Mouse (Mus musculus): Measurements from ENCODE around the gene Otulin.

Otulin gene

DNA sequence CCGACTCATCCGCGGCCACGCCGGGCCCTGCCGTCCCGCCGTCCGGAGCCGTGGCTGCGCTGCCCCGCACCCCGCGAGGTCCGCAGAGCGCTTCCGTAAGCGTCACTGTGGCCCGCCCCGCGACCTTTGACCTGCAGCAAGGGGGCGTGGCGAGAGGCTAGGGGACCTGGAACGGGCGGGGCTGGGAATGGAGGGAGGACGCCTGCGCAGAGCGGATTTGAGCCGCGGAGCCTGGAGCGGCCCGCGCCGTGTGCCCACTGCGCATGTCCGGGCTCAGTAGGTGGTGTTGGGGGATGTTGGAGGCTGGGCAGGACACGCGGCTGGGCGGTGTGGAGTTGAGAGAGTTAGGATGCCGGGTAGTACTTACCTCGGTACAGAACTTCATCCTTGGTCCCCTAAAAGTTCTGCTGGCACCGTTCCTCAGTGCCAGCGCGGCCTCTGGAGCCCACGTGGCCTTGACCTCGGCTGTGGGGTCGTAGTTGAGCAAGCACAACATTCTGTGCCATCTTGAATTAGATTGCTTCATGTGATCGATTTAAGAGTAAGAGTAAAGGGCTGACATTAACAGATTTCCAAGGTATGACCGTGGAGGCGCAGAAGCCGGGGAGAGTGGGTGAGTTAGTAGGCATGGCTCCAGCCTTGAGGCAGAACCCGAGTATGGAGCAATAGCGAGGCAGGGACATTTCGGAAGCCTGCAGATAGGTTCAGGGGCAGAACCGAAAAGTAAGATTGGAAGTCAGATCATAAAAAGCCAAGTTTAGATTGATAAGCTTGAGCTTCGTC, at the start of gene Otulin:
Gene Otulin (minus strand): TSS at position 93 of the 783 bp plus-strand sequence.
- in situ Hi-C loops (cut with MboI): no loop called here

DNA sequence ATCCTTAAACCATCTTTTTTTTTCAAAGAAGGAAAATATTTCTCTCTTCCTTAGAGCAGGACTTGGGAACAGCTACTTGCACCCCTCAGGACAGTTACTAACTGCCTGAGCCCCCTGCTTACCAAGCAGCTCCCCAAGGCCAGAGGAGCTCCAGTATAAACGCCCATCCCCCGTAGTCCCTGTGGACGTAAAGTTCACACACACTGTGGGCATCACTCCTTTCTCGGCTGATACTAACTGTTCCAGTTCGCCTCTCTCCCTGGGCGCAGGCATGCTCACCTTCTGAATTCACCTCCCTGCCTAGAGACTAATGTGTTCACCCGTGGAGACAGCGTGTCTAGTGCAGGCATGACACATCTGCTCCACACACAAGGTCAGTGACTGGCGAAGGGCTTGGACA, 48.0 kb upstream of the Otulin start:
- in situ Hi-C loops (cut with MboI): no loop called here

DNA sequence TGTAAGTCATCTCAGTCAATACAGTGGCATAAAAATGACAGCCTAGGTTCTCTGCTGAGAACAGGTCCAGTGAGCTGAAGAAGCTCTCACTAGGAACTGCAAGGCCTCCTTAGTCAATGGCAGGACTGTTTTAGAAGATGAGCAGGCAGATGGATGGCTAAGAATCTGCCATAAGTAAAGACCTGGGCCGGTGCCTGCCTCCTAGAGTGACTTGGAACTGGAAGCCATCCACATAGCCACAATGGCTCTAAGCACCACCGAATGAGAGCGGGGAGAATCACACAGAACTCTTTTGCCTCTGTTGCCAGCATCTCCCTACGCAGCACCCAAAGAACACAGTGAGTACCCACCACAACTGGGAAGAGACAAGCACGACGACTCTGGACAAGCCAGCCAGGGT, 47.3 kb upstream of the Otulin start:
- in situ Hi-C loops (cut with MboI): no loop called here

DNA sequence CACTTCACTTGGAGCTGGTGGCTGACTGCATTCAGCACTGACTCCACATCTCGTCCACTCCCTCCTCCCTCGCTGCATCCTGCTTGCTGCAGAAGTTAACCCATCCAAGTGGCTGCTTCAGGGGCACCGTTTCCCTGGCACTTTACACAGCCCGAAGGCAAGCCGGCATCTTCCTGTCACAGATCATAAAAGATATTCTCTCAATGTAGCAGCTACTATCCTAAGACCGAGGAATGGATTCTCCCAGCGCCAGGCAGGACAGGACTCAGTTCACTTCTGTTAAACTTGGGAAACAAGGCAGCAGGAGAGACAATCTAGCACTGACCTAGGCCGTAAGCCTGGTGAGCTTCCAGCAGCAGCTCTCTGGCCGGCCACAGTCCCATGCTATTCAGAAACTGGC, 45.7 kb upstream of the Otulin start:
- in situ Hi-C loops (cut with MboI): no loop called here

DNA sequence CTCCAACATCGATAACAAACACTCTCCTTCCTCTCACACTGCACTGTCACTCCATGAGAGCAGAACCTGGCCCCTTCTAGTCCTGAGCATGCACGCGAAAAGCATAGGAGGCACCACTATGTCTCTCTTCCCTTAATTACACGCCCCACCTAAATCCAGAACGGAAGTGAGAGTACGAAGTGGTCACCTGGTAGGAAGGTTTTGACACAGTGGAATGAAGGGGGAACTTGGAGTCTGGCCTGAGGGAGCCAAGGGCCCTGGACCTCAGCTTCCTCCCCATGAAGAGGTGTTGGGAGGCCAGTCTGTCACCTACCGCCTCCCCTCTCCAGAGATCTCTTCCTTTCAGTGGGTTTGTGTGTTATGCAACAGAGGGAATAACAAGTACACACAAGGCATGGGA, 44.6 kb upstream of the Otulin start:
- in situ Hi-C loops (cut with MboI): no loop called here

DNA sequence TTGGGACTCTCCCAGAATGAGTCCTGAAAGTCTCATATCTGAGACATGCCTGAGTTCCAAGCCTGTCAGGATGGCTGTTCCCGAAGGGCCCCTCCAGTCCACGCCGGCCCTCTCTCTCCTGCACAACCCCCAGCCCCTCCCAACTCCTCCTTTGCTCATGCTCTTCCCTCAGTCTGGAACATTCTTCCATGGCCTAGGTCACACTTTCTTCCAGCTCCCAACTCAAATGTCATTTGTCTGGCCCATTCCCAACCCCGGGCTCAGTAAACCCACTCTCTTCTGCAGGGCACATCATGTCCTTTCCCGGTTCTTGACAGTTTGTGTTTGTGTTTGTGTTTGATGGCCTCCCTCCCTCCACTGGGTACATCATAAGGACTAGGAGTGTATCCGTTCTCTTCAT, 43.5 kb upstream of the Otulin start:
- in situ Hi-C loops (cut with MboI): no loop called here

DNA sequence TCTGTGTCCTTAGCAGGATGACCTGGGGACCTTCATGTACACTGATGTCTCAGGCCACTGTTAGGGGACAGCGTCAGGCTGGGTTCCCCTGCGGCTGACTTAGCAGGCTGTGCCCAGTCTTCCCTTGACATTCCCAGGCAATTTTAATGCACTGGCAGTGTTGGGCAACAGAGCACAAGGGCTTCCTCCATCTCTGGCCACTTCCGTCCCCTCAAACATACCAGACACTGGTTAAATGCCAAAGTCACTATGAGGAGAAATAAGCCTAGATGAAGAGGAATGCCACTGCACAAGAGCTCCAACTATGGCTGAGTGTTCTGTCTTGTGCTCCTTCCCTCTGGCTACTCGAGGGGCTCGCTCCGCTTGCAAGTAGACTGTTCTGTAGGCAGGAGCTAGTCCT, 42.7 kb upstream of the Otulin start:
- in situ Hi-C loops (cut with MboI): no loop called here

DNA sequence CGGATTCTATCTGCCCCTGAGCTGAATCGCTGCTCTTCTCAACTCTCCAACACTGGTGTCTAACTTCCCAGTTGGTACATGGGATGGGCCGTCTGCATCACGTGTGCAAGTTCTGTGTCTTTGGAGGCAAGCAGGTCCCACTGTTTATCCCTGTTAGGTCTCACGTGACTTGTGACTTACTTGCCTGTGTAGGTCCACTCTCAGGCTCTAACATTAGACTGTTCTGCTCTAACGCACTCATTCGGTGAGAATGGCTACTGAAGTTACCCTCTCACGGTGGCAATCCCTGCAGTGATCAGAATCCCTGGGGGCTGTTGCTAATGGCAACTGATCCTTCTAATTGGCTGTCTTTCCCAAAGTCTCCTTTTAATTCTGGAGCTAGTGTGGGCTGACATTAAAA, 41.8 kb upstream of the Otulin start:
- in situ Hi-C loops (cut with MboI): no loop called here

DNA sequence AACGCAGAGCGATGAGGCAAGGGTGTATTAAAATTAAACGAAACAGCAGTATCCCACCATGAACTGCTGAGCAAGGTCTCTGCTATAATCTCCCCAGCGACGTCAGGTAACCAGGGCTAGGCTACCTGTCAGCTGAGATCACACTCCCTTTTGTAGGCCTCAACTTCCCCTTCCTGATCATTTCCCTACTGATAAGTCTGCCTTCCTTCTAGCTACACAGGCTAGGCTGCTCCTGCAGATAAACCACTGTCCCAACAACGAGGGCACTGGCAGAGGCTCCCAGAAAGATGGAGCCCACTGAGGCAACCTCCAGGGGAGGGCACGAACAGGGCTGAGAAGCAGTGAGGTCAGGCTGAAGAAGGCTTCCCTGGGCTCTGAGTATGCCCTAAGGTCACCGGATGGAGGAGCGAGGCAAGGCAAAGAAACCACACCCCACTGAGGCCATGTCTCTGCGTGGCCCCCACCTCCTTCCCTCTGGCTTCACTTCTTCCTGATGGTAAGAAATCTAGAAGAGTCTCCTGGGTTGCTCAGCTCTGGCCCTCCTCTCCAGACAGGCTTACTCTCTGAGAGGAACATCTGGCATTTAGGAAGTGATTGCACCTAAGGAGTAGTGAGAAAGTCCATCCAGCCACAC, 41.2 kb upstream of the Otulin start:
- in situ Hi-C loops (cut with MboI): no loop called here

DNA sequence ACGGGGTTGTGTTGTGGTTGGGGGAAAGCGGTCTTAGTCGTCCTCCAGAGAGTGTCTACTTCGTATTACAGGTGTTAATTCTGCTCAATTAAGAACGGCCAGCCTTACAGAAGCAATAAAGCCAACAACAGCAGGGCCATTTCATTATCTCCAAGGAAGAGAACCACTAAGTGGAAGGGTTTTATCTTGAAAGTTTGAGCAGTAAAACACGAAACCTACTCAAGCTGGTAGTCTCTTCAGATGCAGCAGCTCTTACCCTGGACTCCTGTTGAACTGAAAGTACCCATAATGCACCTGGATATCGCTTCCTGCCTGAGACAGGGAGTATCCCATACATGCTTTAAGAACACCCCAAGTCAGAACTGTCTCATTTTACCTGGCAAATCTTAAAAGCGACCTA, 40.2 kb upstream of the Otulin start:
- in situ Hi-C loops (cut with MboI): no loop called here

DNA sequence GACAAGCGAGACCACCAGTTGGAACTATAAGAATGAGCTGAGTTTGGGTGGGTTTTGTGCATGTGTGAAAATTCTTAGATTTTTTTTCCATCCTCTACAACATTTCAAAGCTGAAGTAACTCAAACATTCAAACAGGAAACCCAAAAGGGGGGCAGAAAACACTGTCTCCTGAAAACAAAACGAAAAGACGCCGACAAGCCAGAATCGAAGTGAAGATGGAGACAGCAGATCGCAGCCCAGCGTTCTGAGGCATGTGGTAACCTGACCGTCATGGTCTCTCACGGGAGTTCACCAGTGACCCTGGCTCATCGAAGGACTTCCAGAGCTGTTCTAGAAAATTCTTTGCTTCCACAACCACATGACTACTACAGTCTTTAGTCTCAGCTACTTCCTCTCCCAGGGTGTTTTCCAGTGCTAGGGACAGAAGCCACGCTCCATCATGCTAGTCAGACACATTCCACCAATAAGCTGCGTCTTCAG, 39.5 kb upstream of the Otulin start:
- in situ Hi-C loops (cut with MboI): no loop called here

DNA sequence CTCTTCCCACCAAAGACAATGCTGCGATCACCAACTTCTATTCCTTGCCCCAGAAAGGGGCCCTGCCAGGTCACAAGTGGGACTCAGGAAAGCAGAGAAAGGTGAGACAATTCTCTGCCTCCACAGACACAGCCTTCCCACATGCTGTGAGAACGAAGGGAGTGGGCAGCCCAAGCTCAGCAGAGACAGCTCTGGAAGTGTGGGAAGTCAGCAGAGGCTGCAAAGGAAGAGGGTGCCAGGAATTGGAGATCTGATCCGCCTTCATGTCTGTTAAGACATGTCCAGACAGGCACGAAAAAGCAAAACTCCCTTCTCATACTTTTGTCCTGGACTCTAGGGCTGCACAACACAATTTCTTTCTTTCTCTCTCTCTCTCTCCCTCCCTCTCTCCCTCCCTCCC, 38.8 kb upstream of the Otulin start:
- in situ Hi-C loops (cut with MboI): no loop called here

DNA sequence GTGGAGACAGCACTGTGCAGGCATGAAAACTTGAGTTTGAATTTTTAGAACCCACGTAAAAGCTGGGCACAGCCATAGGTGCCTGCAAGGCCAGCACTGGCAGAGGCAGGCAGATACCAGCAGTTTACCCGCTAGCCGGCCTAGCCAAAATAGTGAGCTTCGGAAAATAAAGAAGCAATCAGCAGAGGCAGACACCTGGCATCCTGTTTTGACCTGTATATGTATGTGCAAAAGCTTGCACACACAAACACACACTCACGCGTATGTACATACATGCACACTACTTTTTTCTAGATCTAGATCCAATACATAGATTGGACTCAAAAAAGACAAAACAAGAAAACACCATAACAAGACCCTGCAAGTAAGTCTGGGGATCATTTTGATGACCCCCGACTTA, 38.1 kb upstream of the Otulin start:
- in situ Hi-C loops (cut with MboI): no loop called here

DNA sequence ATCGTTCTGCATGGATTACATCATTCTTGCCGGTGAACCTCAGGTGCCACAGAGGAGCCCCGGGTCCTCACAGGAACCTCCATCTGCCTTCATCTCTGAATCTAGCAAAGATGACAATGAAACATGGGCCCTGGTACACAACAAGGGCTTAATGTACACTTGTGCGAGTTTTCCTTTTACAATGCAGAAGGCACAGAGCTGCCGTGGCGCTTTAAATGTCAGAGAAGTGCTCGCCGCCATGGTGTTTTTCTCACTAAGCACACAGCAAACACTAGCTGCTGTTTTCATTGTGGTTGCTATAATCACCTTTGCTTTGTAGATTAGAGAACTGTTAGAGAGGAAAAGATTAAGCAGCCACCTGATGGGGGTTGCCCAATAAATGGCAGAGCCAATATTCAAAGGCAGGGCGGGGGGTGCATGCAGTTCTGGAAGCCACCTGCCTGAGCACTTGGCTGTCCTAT, 37.5 kb upstream of the Otulin start:
- in situ Hi-C loops (cut with MboI): no loop called here

DNA sequence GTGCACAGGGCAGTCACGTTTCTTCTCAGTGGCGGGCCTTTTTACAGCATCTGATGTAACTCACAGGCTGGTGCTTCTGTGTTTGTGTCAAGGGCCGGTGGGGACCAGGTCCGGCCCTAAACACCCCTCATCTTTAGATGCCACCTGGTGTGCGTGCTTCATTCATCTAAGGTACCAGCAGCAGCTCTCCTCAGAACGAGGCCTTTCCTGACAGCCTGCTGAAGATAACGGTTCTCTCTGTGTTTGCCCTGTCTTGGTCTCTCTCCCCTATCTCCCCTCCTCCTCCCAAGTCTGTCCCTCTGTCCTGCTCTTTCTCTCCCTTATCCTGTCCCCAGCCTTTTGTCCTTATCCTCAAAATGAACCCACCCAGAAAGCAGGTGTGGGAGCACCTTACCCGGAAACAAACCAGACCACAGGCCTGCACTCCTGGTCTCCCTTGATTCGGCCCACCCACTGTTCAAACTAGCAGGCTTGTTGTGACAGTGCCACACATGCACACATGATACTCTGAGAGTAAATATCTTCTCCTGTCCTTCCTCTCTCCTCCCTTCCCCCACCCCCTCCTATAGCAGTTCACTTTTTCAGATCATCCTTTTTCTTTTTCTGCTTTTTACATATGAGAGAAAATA, 36.5 kb upstream of the Otulin start:
- in situ Hi-C loops (cut with MboI): no loop called here

DNA sequence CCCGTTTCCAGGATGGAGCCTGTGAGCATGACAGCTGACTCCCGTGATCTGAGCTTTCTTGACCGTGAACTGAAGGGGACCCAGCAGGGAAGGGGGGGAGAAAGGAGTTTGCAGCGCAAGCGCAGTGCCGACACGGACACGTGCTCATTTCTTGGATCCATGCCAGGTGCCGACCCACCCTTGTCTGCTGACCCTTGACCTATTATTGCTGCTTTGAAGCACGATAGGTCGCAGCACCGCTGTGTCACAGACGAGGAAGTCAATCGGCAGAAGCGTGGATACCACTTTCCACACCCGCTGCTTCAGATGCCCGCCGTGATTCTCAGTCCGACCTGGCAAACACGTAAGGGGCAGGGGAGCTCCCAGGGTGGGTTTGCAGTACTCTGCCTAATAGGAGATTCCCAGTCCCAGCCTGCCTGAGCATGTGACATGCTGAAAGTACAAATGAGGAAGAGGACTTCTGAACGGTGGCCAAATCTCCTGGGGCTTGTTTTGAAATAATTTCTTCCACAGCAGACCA, 35.0 kb upstream of the Otulin start:
- in situ Hi-C loops (cut with MboI): no loop called here

DNA sequence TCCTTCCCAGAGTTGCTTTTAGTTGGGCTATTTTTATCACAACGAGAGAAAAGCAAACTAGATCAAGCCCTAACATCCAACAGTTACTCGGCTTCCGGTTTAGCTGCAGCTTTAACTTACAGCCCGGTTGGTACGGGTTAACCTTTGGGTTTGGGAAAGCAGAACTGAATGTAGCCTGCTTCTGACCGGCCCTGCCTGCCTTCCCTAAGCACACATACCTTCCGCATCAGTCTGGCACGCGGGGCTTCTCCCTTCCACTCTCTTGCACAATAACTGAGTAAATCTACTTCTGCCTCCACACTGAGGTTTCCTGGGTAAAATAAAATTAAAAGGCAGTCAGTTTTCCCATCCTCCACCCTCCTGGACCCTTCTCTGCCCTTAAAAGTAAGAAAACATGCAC, 33.6 kb upstream of the Otulin start:
- in situ Hi-C loops (cut with MboI): no loop called here

DNA sequence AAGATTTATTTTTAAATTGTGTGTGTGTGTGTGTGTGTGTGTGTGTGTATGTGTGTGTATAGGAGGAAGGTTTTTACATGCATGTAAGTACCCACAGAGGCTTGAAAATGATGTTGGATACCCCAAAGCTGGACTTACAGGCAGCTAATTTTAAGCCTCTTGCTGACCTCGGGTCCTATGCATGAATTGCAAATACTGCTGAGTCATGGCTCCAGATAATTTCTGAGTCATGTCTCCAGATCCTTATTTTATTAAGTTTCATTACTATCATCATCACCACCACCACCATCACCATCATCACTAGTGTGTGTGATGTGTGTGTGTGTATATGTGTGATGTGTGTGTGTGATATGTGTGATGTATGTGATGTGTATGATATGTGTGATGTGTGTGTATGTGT, 32.2 kb upstream of the Otulin start:
- in situ Hi-C loops (cut with MboI): no loop called here

DNA sequence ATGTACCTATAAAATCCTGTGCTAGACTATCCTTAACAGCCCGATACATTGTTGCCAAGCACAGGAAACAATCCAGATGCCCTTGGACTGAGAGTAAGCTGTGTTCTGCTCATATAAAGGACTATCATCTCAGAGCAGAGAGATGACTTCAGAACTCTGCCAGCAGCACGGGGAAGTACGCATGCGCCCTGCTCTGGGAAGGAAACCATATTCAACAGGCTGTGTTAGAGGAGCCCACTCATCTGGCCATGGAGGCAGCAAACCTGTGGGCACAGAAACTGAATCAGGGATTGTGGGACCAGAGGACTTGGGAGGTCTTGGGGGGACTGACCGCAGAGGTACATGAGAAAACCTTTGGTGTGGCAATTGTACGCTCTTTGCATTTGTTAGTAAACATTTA, 31.2 kb upstream of the Otulin start:
- in situ Hi-C loops (cut with MboI): no loop called here

DNA sequence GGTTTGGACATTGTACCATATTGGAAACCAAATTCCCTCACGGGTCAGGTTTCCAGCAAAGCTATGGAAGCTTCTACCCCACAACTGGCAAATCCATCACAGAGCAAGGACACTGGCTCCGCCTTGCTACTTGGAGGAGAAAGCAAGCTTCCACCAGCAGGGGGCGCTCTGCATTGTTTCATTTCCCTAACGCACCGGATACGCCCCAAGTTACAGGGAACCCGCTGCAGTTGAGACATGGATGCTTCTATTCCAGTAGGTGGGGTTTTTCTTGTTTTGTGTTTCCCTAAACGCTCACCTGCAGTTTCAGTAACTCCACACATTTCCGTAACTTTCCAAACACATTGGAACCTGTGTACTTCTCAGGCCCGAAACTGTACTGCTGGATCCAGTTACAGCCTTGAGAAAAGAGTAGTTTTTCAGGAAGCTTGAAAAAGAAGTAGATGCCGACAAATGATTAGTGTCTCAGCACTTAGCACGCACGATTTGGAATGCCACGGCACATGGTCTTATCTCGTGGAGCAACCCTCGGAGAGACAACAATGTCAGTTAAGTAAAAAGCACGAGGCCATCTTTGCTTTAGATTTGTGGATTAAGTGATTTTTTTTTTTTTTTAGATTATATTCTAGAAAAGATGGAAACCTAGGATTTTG, 29.2 kb upstream of the Otulin start:
- in situ Hi-C loops (cut with MboI): no loop called here

DNA sequence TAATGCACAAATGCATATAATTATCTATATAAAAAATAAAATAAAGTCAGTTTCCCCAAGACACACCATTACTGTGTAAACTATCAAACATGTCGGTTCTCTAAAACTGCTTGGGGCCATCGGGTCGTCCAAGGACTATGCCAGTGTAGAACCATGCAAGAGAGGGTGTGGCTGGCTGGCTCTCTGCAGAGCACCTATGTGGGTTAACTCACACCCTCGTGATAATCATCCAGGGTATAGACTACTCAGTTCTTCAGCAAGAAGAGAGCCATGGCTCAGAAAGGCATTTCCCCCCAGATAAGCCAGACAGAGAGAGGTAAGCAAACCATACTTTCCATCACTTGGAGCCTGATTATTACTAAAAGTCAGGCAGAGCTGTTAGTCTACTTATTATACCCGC, 28.6 kb upstream of the Otulin start:
- in situ Hi-C loops (cut with MboI): no loop called here

DNA sequence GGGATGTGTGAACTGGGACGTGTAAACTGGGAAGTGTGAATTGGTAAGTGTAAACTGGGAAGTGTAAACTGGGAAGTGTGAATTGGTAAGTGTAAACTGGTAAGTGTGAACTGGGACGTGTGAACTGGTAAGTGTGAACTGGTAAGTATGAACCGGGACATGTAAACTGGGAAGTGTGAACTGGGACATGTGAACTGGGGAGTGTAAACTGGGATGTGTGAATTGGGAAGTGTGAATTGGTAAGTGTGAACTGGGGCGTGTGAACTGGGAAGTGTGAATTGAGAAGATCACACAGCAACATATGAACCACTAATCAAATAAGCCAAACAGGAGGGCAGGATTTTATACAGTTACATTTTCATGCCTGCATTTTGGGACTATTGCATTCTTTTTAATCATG, 27.9 kb upstream of the Otulin start:
- in situ Hi-C loops (cut with MboI): no loop called here
